Mouse (Mus musculus): ENCODE measurements around the gene Cyren. TPM values are rescaled to one million over a fixed set of nuclear protein-coding genes. Genes with fewer than 3 reads are reported as not detected.

Cyren gene
- polyA plus RNA-seq, 1 experiment from 2014 or later: 10.5 TPM

- DNase-seq: no peak
- no peak for ATAC-seq (ENCODE audit: low read depth)
- no peaks in the 10 kb centered on the region for H3K9me3 ChIP-seq (replicated peaks)
- H3K36me3 ChIP-seq: peaks cover 39% of the 10 kb centered on the region
- peak overlapping the region; percentile 93 for H3K27ac ChIP-seq
- H3K9ac ChIP-seq: peak overlapping the region; percentile 91
- H3K27me3 ChIP-seq: no peaks in the 10 kb centered on the region
- H3K4me1 ChIP-seq (replicated peaks): peaks cover 81% of the 10 kb centered on the region
- H3K4me3 ChIP-seq (replicated peaks): peak overlapping the region; percentile 38
- H3K4me2 ChIP-seq: peak overlapping the region; percentile 86
- 21% methylated on average over 15 of the region's 15 CpGs for whole genome bisulfite sequencing (ENCODE audit: insufficient replicate concordance)
Observed at GRCm38 (mm10) chr6:34875268-34875761, 2.5 kb downstream of the Cyren start.

- H3K27me3 ChIP-seq: no peaks in the 10 kb centered on the region
- peaks cover 29% of the 10 kb centered on the region for H3K36me3 ChIP-seq
- H3K4me1 ChIP-seq (replicated peaks): peaks cover 91% of the 10 kb centered on the region
- H3K9me3 ChIP-seq (replicated peaks): no peaks in the 10 kb centered on the region
- peak; percentile 62 for ATAC-seq (ENCODE audit: low read depth)
- peak; percentile 74 for DNase-seq
- peak overlapping the region; percentile 93 for H3K27ac ChIP-seq
- H3K4me2 ChIP-seq: peak overlapping the region; percentile 86
- H3K9ac ChIP-seq: peak overlapping the region; percentile 91
- 15% methylated on average over 21 of the region's 21 CpGs for WGBS (ENCODE audit: insufficient replicate concordance)
- peak overlapping the region; percentile 38 for H3K4me3 ChIP-seq (replicated peaks)
Observed at GRCm38 (mm10) chr6:34874101-34874921, 3.5 kb downstream of the Cyren start.

GRCm38 (mm10) chr6:34872871-34873270 lies 5.0 kb downstream of the Cyren start:
- H3K36me3 ChIP-seq: peaks cover 25% of the 10 kb centered on the region
- WGBS (ENCODE audit: insufficient replicate concordance): 76% methylated on average over 10 of the region's 10 CpGs
- no peaks in the 10 kb centered on the region for H3K9me3 ChIP-seq (replicated peaks)
- H3K27ac ChIP-seq: peak overlapping the region; percentile 93
- DNase-seq (no peak), ATAC-seq (ENCODE audit: low read depth) (no peak)
- H3K4me3 ChIP-seq (replicated peaks): no peak overlapping the region
- H3K9ac ChIP-seq: peak overlapping the region; percentile 91; the same call in 1 of the 2 replicates
- H3K27me3 ChIP-seq: no peaks in the 10 kb centered on the region
- H3K4me2 ChIP-seq: no peak overlapping the region
- peaks cover 92% of the 10 kb centered on the region for H3K4me1 ChIP-seq (replicated peaks)

GRCm38 (mm10) chr6:34871929-34872328 lies 5.9 kb downstream of the Cyren start:
- H3K27ac ChIP-seq: peak overlapping the region; percentile 93
- ATAC-seq (ENCODE audit: low read depth): no peak
- peaks cover 25% of the 10 kb centered on the region for H3K36me3 ChIP-seq
- no peak for DNase-seq
- no peak overlapping the region for H3K4me3 ChIP-seq (replicated peaks)
- no peak overlapping the region for H3K4me2 ChIP-seq
- H3K9me3 ChIP-seq (replicated peaks): no peaks in the 10 kb centered on the region
- H3K27me3 ChIP-seq: no peaks in the 10 kb centered on the region
- no peak overlapping the region for H3K9ac ChIP-seq
- WGBS (ENCODE audit: insufficient replicate concordance): 71% methylated on average over 7 of the region's 7 CpGs
- H3K4me1 ChIP-seq (replicated peaks): peaks cover 95% of the 10 kb centered on the region

- H3K4me3 ChIP-seq (replicated peaks): no peak overlapping the region
- H3K27ac ChIP-seq: peak overlapping the region; percentile 88
- no peaks in the 10 kb centered on the region for H3K27me3 ChIP-seq
- H3K4me1 ChIP-seq (replicated peaks): peaks cover 95% of the 10 kb centered on the region
- no peak for DNase-seq
- 69% methylated on average over 5 of the region's 5 CpGs for WGBS (ENCODE audit: insufficient replicate concordance)
- peaks cover 25% of the 10 kb centered on the region for H3K36me3 ChIP-seq
- no peak overlapping the region for H3K9ac ChIP-seq
- no peak overlapping the region for H3K4me2 ChIP-seq
- no peak for ATAC-seq (ENCODE audit: low read depth)
- H3K9me3 ChIP-seq (replicated peaks): no peaks in the 10 kb centered on the region
Observed at GRCm38 (mm10) chr6:34870724-34871123, 7.1 kb downstream of the Cyren start.

- peak overlapping the region; percentile 54 for H3K4me2 ChIP-seq
- no peak for DNase-seq
- ATAC-seq (ENCODE audit: low read depth): no peak
- no peaks in the 10 kb centered on the region for H3K9me3 ChIP-seq (replicated peaks)
- H3K27ac ChIP-seq: peak overlapping the region; percentile 88
- WGBS (ENCODE audit: insufficient replicate concordance): 44% methylated on average over 5 of the region's 5 CpGs
- H3K9ac ChIP-seq: peak overlapping the region; percentile 67
- H3K4me1 ChIP-seq (replicated peaks): peaks cover 95% of the 10 kb centered on the region
- H3K27me3 ChIP-seq: no peaks in the 10 kb centered on the region
- no peak overlapping the region for H3K4me3 ChIP-seq (replicated peaks)
- H3K36me3 ChIP-seq: peaks cover 25% of the 10 kb centered on the region
Observed at GRCm38 (mm10) chr6:34870136-34870535, 7.7 kb downstream of the Cyren start.

- H3K9ac ChIP-seq: peak overlapping the region; percentile 67
- DNase-seq: peak; percentile 68
- peak overlapping the region; percentile 54 for H3K4me2 ChIP-seq
- ATAC-seq (ENCODE audit: low read depth): peak; percentile 58
- no peaks in the 10 kb centered on the region for H3K9me3 ChIP-seq (replicated peaks)
- peaks cover 90% of the 10 kb centered on the region for H3K4me1 ChIP-seq (replicated peaks)
- H3K27ac ChIP-seq: peak overlapping the region; percentile 88
- H3K4me3 ChIP-seq (replicated peaks): peak overlapping the region; percentile 18
- no peaks in the 10 kb centered on the region for H3K27me3 ChIP-seq
- peaks cover 25% of the 10 kb centered on the region for H3K36me3 ChIP-seq
- WGBS (ENCODE audit: insufficient replicate concordance): 9% methylated on average over 13 of the region's 13 CpGs
Observed at GRCm38 (mm10) chr6:34869225-34869915, 8.5 kb downstream of the Cyren start.

- H3K36me3 ChIP-seq: peaks cover 18% of the 10 kb centered on the region
- peak overlapping the region; percentile 54 for H3K4me2 ChIP-seq
- H3K27me3 ChIP-seq: no peaks in the 10 kb centered on the region
- peak overlapping the region; percentile 88 for H3K27ac ChIP-seq
- no peaks in the 10 kb centered on the region for H3K9me3 ChIP-seq (replicated peaks)
- H3K4me3 ChIP-seq (replicated peaks): no peak overlapping the region
- ATAC-seq (ENCODE audit: low read depth): peak; percentile 34
- 47% methylated on average over 20 of the region's 20 CpGs for WGBS (ENCODE audit: insufficient replicate concordance)
- peak overlapping the region; percentile 67 for H3K9ac ChIP-seq
- no peak for DNase-seq
- peaks cover 87% of the 10 kb centered on the region for H3K4me1 ChIP-seq (replicated peaks)
Observed at GRCm38 (mm10) chr6:34868507-34869217, 9.2 kb downstream of the Cyren start.

- DNase-seq (no peak), ATAC-seq (ENCODE audit: low read depth) (no peak)
- Histone ChIP-seq H3K27me3 (no peaks in the 10 kb centered on the region), H3K36me3 (peaks cover 11% of the 10 kb centered on the region), H3K9ac (peak overlapping the region; percentile 67), H3K4me1 (replicated peaks) (peaks cover 87% of the 10 kb centered on the region), H3K27ac (peak overlapping the region; percentile 88), H3K4me2 (peak overlapping the region; percentile 54), H3K9me3 (replicated peaks) (no peaks in the 10 kb centered on the region), H3K4me3 (replicated peaks) (no peak overlapping the region)
- WGBS (ENCODE audit: insufficient replicate concordance): 53% methylated on average over 10 of the region's 10 CpGs
Observed at GRCm38 (mm10) chr6:34867995-34868350, 9.9 kb downstream of the Cyren start.

- ATAC-seq (ENCODE audit: low read depth) (no peak), DNase-seq (no peak)
- Histone ChIP-seq H3K9me3 (replicated peaks) (no peaks in the 10 kb centered on the region), H3K9ac (no peak overlapping the region), H3K4me1 (replicated peaks) (peaks cover 87% of the 10 kb centered on the region), H3K4me3 (replicated peaks) (no peak overlapping the region), H3K36me3 (peaks cover 6% of the 10 kb centered on the region; the same call in 1 of the 2 replicates), H3K4me2 (peak overlapping the region; percentile 54; the same call in 1 of the 2 replicates), H3K27me3 (no peaks in the 10 kb centered on the region), H3K27ac (peak overlapping the region; percentile 88)
- WGBS (ENCODE audit: insufficient replicate concordance): 60% methylated on average over 16 of the region's 16 CpGs
Observed at GRCm38 (mm10) chr6:34867301-34867994, 10.4 kb downstream of the Cyren start.

Measured in liver, embryonic 13.5 days (tissue).